Mouse (Mus musculus) G1E (cell line): ENCODE measurements around the gene Ccdc51. TPM values are rescaled to one million over a fixed set of nuclear protein-coding genes. Genes with fewer than 3 reads are reported as not detected.

Experiments
- ATAC-seq: 2 replicates; pipeline ENCODE4 v1.8.0; 2016; ENCODE audit warnings: mild to moderate bottlenecking; ENCODE audit not compliant: insufficient number of reproducible peaks, poor library complexity, low FRiP score, severe bottlenecking; ENCODE audit errors: extremely low read depth
- DNase-seq: peaks from one replicate; pipeline ENCODE4 v3.0.0; 2012; ENCODE audit warnings: low spot score
- H3K27me3 ChIP-seq: 2 replicates; pipeline ENCODE4 v1.6.1; 2012; ENCODE audit warnings: mild to moderate bottlenecking, low read length, inconsistent platforms; ENCODE audit not compliant: insufficient read depth
- H3K36me3 ChIP-seq: replicated peaks from 2 replicates; pipeline ENCODE3; 2012; ENCODE audit warnings: mild to moderate bottlenecking, inconsistent platforms
- H3K4me1 ChIP-seq: 2 replicates; pipeline ENCODE4 v1.6.1; 2012; ENCODE audit warnings: low read depth, low read length, inconsistent platforms, mixed read lengths; ENCODE audit not compliant: insufficient read depth
- H3K4me3 ChIP-seq: 2 replicates; pipeline ENCODE4 v1.5.1; 2012; ENCODE audit warnings: low read depth, mild to moderate bottlenecking, inconsistent platforms, low read length, moderate library complexity, mixed read lengths
- H3K9me3 ChIP-seq: replicated peaks from 2 replicates; pipeline ENCODE4 v1.6.1; 2012; ENCODE audit warnings: inconsistent platforms
- CTCF ChIP-seq: IDR thresholded peaks from 2 replicates; pipeline ENCODE4 v1.5.1; 2012; ENCODE audit warnings: low read depth, low read length, inconsistent platforms, mixed read lengths
- GATA1 ChIP-seq: IDR thresholded peaks from 2 replicates; pipeline ENCODE4 v1.6.1; 2012; ENCODE audit warnings: borderline replicate concordance, low read length, inconsistent platforms, mixed read lengths
- GATA2 ChIP-seq: IDR thresholded peaks from 2 replicates; pipeline ENCODE4 v1.6.1; 2012; ENCODE audit warnings: low read depth, low read length, inconsistent platforms, borderline replicate concordance
- POLR2AphosphoS5 ChIP-seq: IDR thresholded peaks from 2 replicates; pipeline ENCODE4 v1.6.1; 2012; ENCODE audit warnings: low read depth, low read length, inconsistent platforms; ENCODE audit not compliant: insufficient replicate concordance
- TAL1 ChIP-seq: conservative IDR thresholded peaks from 2 replicates; pipeline ENCODE4 v1.6.1; 2012; ENCODE audit warnings: low read depth, low read length, inconsistent platforms, mixed read lengths
- polyA plus RNA-seq: library from polyadenylated mRNA; stranded (reverse); fragments of >175 nt; gene quantifications from 2 replicates; pipeline ENCODE4 v1.2.3, GENCODE M21; 2012
- total RNA-seq, 2 experiments: library from RNA; stranded (forward) in 1 of 2; stranded (reverse) in 1 of 2; fragments of 200-1000 nt in 1 of 2; fragments of >200 nt in 1 of 2; fragmentation: Nextera tagmentation in 1 of 2; gene quantifications; 2 replicates each; pipeline ENCODE4 v1.2.3; 2014 to 2017

Ccdc51 gene
- total and polyA plus RNA-seq, 3 experiments: 5.0 to 16.8 (median 8.8) TPM

DNA sequence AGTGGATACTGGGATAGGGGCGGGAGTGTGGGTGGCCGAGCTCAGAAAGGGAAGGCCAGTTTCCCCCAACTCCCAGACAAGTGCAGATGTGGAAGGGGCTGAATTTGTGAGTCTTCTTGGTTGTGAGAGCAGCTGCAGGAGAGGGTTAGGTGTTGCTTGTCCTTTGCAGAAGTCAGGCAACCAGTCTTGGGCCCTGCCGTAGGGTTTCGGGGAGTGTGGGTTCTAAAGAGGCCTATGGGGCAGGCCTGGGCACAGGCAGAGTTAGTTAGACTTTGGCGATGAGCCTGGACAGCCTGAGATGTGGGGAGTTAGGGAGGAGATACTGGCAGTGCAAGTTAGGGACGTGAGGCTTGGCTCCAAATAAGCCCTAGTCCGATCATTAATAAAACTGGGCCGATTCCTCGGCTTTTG, 14.0 kb downstream of the Ccdc51 start:
- Histone ChIP-seq H3K4me3 (no peak overlapping the region), H3K9me3 (peaks cover 10% of the 10 kb centered on the region), H3K36me3 (peaks cover 21% of the 10 kb centered on the region), H3K27me3 (peaks cover 51% of the 10 kb centered on the region), H3K4me1 (peaks cover 3% of the 10 kb centered on the region; the same call in 1 of the 2 replicates)
- TF ChIP-seq GATA2 (no peak), POLR2AphosphoS5 (no peak), CTCF (no peak), TAL1 (no peak), GATA1 (no peak)
- no peak for DNase-seq
- ATAC-seq: no peak

DNA sequence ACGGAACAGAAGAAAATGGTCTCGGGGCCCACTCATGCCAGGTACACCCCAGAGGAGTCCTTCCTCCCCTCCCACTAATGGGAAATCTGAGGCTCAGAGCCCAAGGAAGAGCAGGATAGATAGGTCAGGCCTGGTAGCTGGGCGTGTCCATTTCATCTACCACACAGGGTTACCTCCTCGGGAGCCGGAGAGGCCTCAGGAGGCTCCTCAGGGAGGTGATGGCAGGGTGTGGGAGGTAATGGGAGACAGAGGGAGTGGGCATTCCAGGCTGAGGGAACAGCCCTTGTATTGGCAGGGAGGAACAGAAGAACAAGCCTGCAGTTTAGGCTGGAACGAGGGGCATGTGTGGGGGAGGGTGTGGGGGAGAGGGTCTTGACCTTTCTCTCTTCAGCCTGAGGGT, 14.6 kb downstream of the Ccdc51 start:
- TF ChIP-seq TAL1: no peak
- TF ChIP-seq POLR2AphosphoS5: no peak
- TF ChIP-seq GATA1: no peak
- Histone ChIP-seq H3K4me3 (no peak overlapping the region), H3K36me3 (peaks cover 15% of the 10 kb centered on the region), H3K27me3 (peaks cover 55% of the 10 kb centered on the region), H3K4me1 (peaks cover 3% of the 10 kb centered on the region; the same call in 1 of the 2 replicates), H3K9me3 (peaks cover 10% of the 10 kb centered on the region)
- ATAC-seq: no peak
- no peak for DNase-seq

DNA sequence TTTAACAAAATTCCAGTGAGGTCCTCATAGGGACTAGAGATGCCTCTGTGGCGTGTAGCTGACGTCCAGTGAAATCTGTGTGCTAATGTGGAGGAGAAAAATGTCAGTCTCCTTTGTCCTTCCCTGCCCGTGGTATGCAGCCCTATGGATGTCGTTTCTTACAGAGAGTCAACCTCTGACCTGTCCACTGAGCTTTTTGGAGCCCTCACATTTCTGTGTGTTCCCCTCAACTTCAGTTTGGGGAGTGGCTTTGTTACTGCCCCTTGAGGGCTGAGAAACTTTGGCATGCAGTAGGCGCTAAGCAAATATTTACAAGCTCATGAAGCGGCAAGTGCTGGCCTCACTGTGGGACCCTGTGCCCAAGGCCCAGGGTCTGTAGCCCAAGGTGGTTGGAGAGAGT, 15.0 kb downstream of the Ccdc51 start:
- peaks cover 3% of the 10 kb centered on the region; the same call in 1 of the 2 replicates for H3K4me1 ChIP-seq
- H3K27me3 ChIP-seq: peaks cover 58% of the 10 kb centered on the region
- peaks cover 11% of the 10 kb centered on the region for H3K36me3 ChIP-seq
- no peak overlapping the region for H3K4me3 ChIP-seq
- ATAC-seq (no peak), DNase-seq (no peak)
- H3K9me3 ChIP-seq: peaks cover 10% of the 10 kb centered on the region
- TF ChIP-seq POLR2AphosphoS5 (no peak), CTCF (no peak), GATA2 (no peak), TAL1 (no peak), GATA1 (no peak)

DNA sequence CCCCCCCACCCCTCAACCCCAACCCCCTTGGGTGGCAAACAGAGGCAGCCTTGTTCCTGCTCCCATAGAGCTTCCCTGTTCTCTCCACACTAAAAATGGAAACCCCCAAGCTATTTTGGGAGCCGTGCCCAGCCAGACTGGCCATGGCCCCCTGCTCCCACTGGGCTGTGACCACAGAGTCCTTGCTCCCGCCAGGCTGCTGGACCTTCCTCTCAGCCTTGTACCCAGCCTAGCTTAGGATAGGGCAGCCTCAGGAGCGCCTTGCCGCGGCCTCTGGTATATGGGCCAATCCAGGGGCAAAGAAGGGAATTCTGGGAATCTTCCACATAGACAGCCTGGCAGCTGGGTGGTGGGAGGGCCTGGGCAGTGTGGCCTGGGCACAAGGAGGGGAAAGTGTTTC, 15.5 kb downstream of the Ccdc51 start:
- Histone ChIP-seq H3K4me3 (no peak overlapping the region), H3K4me1 (peaks cover 3% of the 10 kb centered on the region; the same call in 1 of the 2 replicates), H3K36me3 (peaks cover 6% of the 10 kb centered on the region), H3K9me3 (peaks cover 10% of the 10 kb centered on the region), H3K27me3 (peaks cover 58% of the 10 kb centered on the region)
- ATAC-seq (no peak), DNase-seq (no peak)
- TF ChIP-seq GATA2 (no peak), POLR2AphosphoS5 (no peak), GATA1 (no peak), CTCF (no peak)

DNA sequence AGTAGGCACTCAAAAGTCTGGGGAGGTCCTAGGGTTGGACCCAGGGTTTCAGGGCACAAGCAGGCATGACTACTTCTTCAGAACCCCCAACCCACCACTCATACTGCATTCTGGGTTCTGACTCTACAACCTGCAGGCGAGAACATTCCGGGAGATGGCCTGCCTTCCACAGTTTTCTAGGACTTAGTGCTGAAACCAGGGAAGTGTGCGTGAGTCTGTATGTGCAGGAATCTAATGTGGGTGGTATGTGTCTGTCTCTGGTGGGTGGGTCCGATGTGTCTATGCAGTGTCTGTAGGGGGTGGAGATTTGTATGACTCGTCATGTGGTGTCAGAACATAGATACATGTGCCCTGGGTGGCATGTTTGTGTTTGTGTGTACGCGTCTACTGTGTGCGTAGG, 16.1 kb downstream of the Ccdc51 start:
- Histone ChIP-seq H3K27me3 (peaks cover 58% of the 10 kb centered on the region), H3K36me3 (peaks cover under 1% of the 10 kb centered on the region), H3K4me1 (peaks cover 3% of the 10 kb centered on the region; the same call in 1 of the 2 replicates), H3K4me3 (no peak overlapping the region), H3K9me3 (peaks cover 10% of the 10 kb centered on the region)
- TF ChIP-seq GATA1 (no peak), POLR2AphosphoS5 (no peak), TAL1 (no peak), GATA2 (no peak), CTCF (no peak)
- ATAC-seq: no peak
- no peak for DNase-seq

DNA sequence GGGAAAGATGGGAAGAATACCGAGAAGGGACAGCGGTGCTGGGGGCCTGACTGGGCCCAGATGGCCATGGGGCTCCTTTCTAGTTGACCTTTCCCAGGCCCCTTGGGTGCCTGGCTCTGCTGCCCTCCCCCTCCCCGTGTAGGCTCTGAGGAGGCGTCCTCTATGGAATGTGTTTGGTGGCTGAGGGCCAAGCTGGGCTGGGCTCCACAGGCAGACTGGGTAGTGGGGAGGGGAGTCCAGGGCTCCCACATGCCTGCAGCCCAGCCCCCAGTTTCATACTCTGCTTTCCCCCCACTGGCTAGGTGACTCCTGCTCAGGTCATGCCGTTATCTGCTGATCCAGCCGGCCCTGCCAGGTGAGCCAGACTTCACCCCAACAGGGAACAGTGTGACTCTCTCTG, 16.7 kb downstream of the Ccdc51 start:
- TF ChIP-seq GATA1: no peak
- TF ChIP-seq CTCF: no peak
- no peak for TF ChIP-seq TAL1
- TF ChIP-seq POLR2AphosphoS5: no peak
- no peak for TF ChIP-seq GATA2
- peaks cover 10% of the 10 kb centered on the region for H3K9me3 ChIP-seq
- no peaks in the 10 kb centered on the region for H3K36me3 ChIP-seq
- H3K4me3 ChIP-seq: no peak overlapping the region
- peaks cover 58% of the 10 kb centered on the region for H3K27me3 ChIP-seq
- ATAC-seq (no peak), DNase-seq (no peak)
- peaks cover 3% of the 10 kb centered on the region; the same call in 1 of the 2 replicates for H3K4me1 ChIP-seq
